Mouse (Mus musculus) heart, adult 18-20 months (tissue): ENCODE measurements around the gene Matn4. TPM values are rescaled to one million over a fixed set of nuclear protein-coding genes. Genes with fewer than 3 reads are reported as not detected.

ENCODE experiments used
- DNase-seq, 2 experiments: peaks; one replicate each; pipeline ENCODE4 v3.0.0; 2021 to 2022; ENCODE audit warnings: mixed read lengths in 1 of 2
- total RNA-seq, 2 experiments: library from RNA; stranded (reverse); gene quantifications; 2 replicates each; pipeline ENCODE4 v1.2.3; 2021

Matn4 gene
- total RNA-seq, 2 experiments from 2014 or later, result 0.36 to 0.45 TPM

GRCm38 (mm10) chr2:164414581-164414980 lies 9.6 kb upstream of the Matn4 start:
- no peak for DNase-seq

- no peak for DNase-seq
These were observed 9.2 kb upstream of the Matn4 start for GRCm38 (mm10) chr2:164414167-164414566.

GRCm38 (mm10) chr2:164407708-164408107 lies 2.7 kb upstream of the Matn4 start:
- DNase-seq, result peak; percentile 63 to 75

- no peak for DNase-seq
These were observed 559 bp upstream of the Matn4 start for GRCm38 (mm10) chr2:164405519-164405918.

GRCm38 (mm10) chr2:164404082-164404990 lies 624 bp downstream of the Matn4 start:
- DNase-seq, result peak; percentile 70 to 72

- DNase-seq, result no peak
These were observed 1.4 kb downstream of the Matn4 start for GRCm38 (mm10) chr2:164403396-164404081.

- DNase-seq, result peak; percentile 62 to 78
These were observed 2.1 kb downstream of the Matn4 start, which contains the start of gene Rbpjl for GRCm38 (mm10) chr2:164402906-164403305. Gene Rbpjl (plus strand): TSS chr2:164403141.

GRCm38 (mm10) chr2:164396911-164397310 lies 8.0 kb downstream of the Matn4 start:
- DNase-seq, result no peak

- DNase-seq, result no peak
These were observed 8.9 kb downstream of the Matn4 start for GRCm38 (mm10) chr2:164396076-164396475.

GRCm38 (mm10) chr2:164393126-164393525 lies 11.8 kb downstream of the Matn4 start:
- DNase-seq, result no peak

- DNase-seq, result peak; percentile 68 to 88
These were observed 15.5 kb downstream of the Matn4 start for GRCm38 (mm10) chr2:164389499-164389898.

- DNase-seq, result no peak
These were observed 15.9 kb downstream of the Matn4 start, which contains the start of gene Slpi for GRCm38 (mm10) chr2:164389020-164389419. Gene Slpi (minus strand): TSS chr2:164389095.

GRCm38 (mm10) chr2:164386953-164387352 lies 18.0 kb downstream of the Matn4 start:
- no peak for DNase-seq

GRCm38 (mm10) chr2:164385927-164386763 lies 18.8 kb downstream of the Matn4 start:
- no peak for DNase-seq

- no peak for DNase-seq
These were observed 21.1 kb downstream of the Matn4 start for GRCm38 (mm10) chr2:164383656-164384399.

GRCm38 (mm10) chr2:164382971-164383370 lies 22.0 kb downstream of the Matn4 start:
- no peak for DNase-seq

GRCm38 (mm10) chr2:164381726-164382125 lies 23.2 kb downstream of the Matn4 start:
- DNase-seq, result no peak

GRCm38 (mm10) chr2:164377478-164378426 lies 27.2 kb downstream of the Matn4 start:
- no peak for DNase-seq

GRCm38 (mm10) chr2:164373187-164373586 lies 31.8 kb downstream of the Matn4 start:
- peak in 1 of 2 experiments; percentile 26 for DNase-seq

- DNase-seq, result no peak
These were observed 32.4 kb downstream of the Matn4 start for GRCm38 (mm10) chr2:164372408-164373053.
